ENCODE assay signal across 9 mouse cellular contexts in the genomic region with DNA sequence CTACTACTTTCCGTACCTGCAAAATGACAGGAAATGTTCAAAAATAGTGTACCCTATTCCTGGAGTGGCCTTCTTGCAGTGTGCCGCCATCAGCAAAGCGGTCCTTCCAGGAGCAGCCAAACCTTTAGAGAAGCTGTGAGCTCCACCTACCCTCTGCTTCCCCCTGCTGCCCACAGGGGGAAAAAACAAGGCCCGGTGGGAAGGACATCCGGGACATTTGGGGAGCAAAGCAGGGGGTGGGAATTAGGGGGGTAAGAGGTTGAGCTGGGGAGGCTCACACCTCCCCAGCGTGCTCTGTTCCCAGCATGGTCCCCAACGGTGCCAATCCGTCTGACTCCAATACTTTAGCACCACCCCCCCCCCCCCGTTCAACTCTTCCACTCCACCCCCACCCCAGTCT. TPM values are rescaled to one million over a fixed set of nuclear protein-coding genes. Genes with fewer than 3 reads are reported as not detected.
DNase-seq lines count a peak whose midpoint lies in the region; ATAC-seq lines count a peak whose summit lies in the region.
"Had no signal": no experiment of that assay in that cellular context is flagged by ENCODE, and none has a peak within 500 bp of the region (broad histone marks: within the 10 kb centered on the region; RNA-seq: fewer than 3 reads in every experiment).

No protein-coding gene starts in this region.

- no peaks in the 10 kb centered on the region for H3K27me3 ChIP-seq in lung, embryonic 16.5 days (ENCODE audit: control insufficient read depth, insufficient read depth, low read depth, low read length)

- peak overlapping the region; percentile 22 for H3K4me2 ChIP-seq in lung, embryonic 16.5 days (ENCODE audit: low read depth, low read length)

- peaks cover 27% of the 10 kb centered on the region for H3K4me1 ChIP-seq in lung, embryonic 16.5 days (replicated peaks; ENCODE audit: control insufficient read depth, insufficient read depth, low read length)

- H3K27ac ChIP-seq in lung, embryonic 16.5 days (ENCODE audit: low read length) = 0 out of 2 replicates have a peak overlapping the region, but pooled peaks have one; percentile 11

- H3K36me3 ChIP-seq in lung, embryonic 16.5 days (ENCODE audit: control insufficient read depth, insufficient read depth, low read length) = no peaks in the 10 kb centered on the region

- H3K4me3 ChIP-seq in lung, embryonic 16.5 days (ENCODE audit: low read length) = no peak overlapping the region
- H3K4me3 ChIP-seq: megakaryocyte, embryonic 14.5 days had no signal

- 0 out of 2 replicates have a peak overlapping the region, but pooled peaks have one; percentile 35 for H3K9ac ChIP-seq in lung, embryonic 16.5 days (ENCODE audit: low read length)

- peak; percentile 88 for DNase-seq in Muller cell, postnatal 12 days (ENCODE audit: inconsistent ontology term)
- DNase-seq in cerebellum, adult 8-10 months = peak; percentile 83
- DNase-seq in layer of hippocampus, postnatal 10 days (ENCODE audit: low spot score in 2 of 2) = peak; percentile 92 to 94
- DNase-seq in retina, embryonic 14.5 days (ENCODE audit: low spot score) = peak; percentile 83
- peak; percentile 75 to 78 for DNase-seq in urinary bladder, postnatal 36 days (ENCODE audit: low spot score in 2 of 2)

- 4% methylated on average over 9 of the region's 9 CpGs for WGBS in lung, embryonic 16.5 days

- peak; percentile 86 for ATAC-seq in frontal cortex, adult (ENCODE audit: low TSS enrichment)
- peak; percentile 61 to 64; a peak in 3 of 4 replicates for ATAC-seq in hematopoietic stem cell, adult 5-6 weeks (replicated peaks in 1 of 2; ENCODE audit: insufficient read depth in 1 of 2, low FRiP score in 2 of 2, low TSS enrichment in 1 of 2, low read depth in 1 of 2, poor library complexity in 2 of 2, severe bottlenecking in 2 of 2)
- ATAC-seq in lung, embryonic 16.5 days (ENCODE audit: low read depth) = peak; percentile 56

- no peaks in the 10 kb centered on the region for H3K9me3 ChIP-seq in lung, embryonic 16.5 days (ENCODE audit: control insufficient read depth, low read length)
- H3K9me3 ChIP-seq: megakaryocyte, embryonic 14.5 days had no signal

RNA-seq across cellular contexts. Expression of a gene that starts 8.9 kb away (rescaled TPM):
- total RNA-seq in hematopoietic stem cell, adult 5-6 weeks (2017) = not detected in 2 replicates
- 1 to 10 TPM; 5.3 to 9.5 TPM for total RNA-seq in layer of hippocampus, postnatal 10 days (2021)
- 159 and 191 TPM in 2 replicates for polyA plus RNA-seq in lung, embryonic 16.5 days (2015; fragmentation: Nextera tagmentation; extraction: Ambion mirVana)

RNA-seq across cellular contexts. Expression of a gene that starts 32.9 kb away (rescaled TPM):
- total RNA-seq in hematopoietic stem cell, adult 5-6 weeks (2017) = 141 and 174 TPM in 2 replicates
- total RNA-seq in layer of hippocampus, postnatal 10 days (2021) = 10 to 100 TPM; 13.1 to 14.3 TPM
- 130 and 135 TPM in 2 replicates for polyA plus RNA-seq in lung, embryonic 16.5 days (2015; fragmentation: Nextera tagmentation; extraction: Ambion mirVana)
